Mouse (Mus musculus): ENCODE data around the gene V1rd19. TPM values are rescaled to one million over a fixed set of nuclear protein-coding genes. Genes with fewer than 3 reads are reported as not detected.

The V1rd19 gene
- polyA plus RNA-seq (2012; rRNA removed) = not detected in 2 replicates

GRCm38 (mm10) chr7:24001391-24001790 is at the start of gene V1rd19:
Gene V1rd19 (plus strand): TSS chr7:24001691.

GRCm38 (mm10) chr7:23974315-23974714 is 27.2 kb upstream of the V1rd19 start, which contains the start of gene Vmn1r181:
Gene Vmn1r181 (plus strand): TSS chr7:23974615.

GRCm38 (mm10) chr7:24052660-24053304 is 51.3 kb downstream of the V1rd19 start, which contains the start of gene Vmn1r183:
Gene Vmn1r183 (plus strand): TSS chr7:24053254.

Other genes starting within 250 kb of the V1rd19 start
- not detected in 2 replicates for gene Vmn1r174, start 249.4 kb upstream of the V1rd19 start, polyA plus RNA-seq (2012; rRNA removed)
- gene Vmn1r175, start 191.0 kb upstream of the V1rd19 start, polyA plus RNA-seq (2012; rRNA removed) = not detected in 2 replicates
- gene Vmn1r176, start 164.3 kb upstream of the V1rd19 start, polyA plus RNA-seq (2012; rRNA removed) = not detected in 2 replicates
- not detected in 2 replicates for gene Vmn1r177, start 135.2 kb upstream of the V1rd19 start, polyA plus RNA-seq (2012; rRNA removed)
- not detected in 2 replicates for gene Vmn1r178, start 109.7 kb upstream of the V1rd19 start, polyA plus RNA-seq (2012; rRNA removed)
- not detected in 2 replicates for gene Vmn1r179, start 74.7 kb upstream of the V1rd19 start, polyA plus RNA-seq (2012; rRNA removed)
- gene Vmn1r180, start 51.1 kb upstream of the V1rd19 start, polyA plus RNA-seq (2012; rRNA removed) = not detected in 2 replicates
- gene Vmn1r181, start 27.1 kb upstream of the V1rd19 start, polyA plus RNA-seq (2012; rRNA removed) = not detected in 2 replicates
- gene Vmn1r183, start 51.6 kb downstream of the V1rd19 start, polyA plus RNA-seq (2012; rRNA removed) = not detected in 2 replicates
- gene Zfp180, start 80.2 kb downstream of the V1rd19 start, polyA plus RNA-seq (2012; rRNA removed) = 8.2 and 9.9 TPM in 2 replicates
- gene Zfp112, start 110.6 kb downstream of the V1rd19 start, polyA plus RNA-seq (2012; rRNA removed) = 0.88 and 1.3 TPM in 2 replicates
- gene Zfp235, start 132.5 kb downstream of the V1rd19 start, polyA plus RNA-seq (2012; rRNA removed) = 4.0 and 5.8 TPM in 2 replicates
- 0.14 and 0.20 TPM in 2 replicates for gene Zfp114, start 173.4 kb downstream of the V1rd19 start, polyA plus RNA-seq (2012; rRNA removed)
- 1.4 TPM in 2 replicates for gene Zfp111, start 209.8 kb downstream of the V1rd19 start, polyA plus RNA-seq (2012; rRNA removed)
- 0.93 and 1.0 TPM in 2 replicates for gene Zfp109, start 235.9 kb downstream of the V1rd19 start, polyA plus RNA-seq (2012; rRNA removed)